Mouse (Mus musculus) olfactory bulb, adult 2 months (tissue): ENCODE results near the gene Rxfp2.

ENCODE experiments used
- CTCF ChIP-seq: fragments of 200-500 bp; IDR thresholded peaks from 2 replicates; pipeline ENCODE4 v1.5.1; 2012; ENCODE audit warnings: low read depth, mild to moderate bottlenecking, low read length, moderate library complexity; ENCODE audit not compliant: insufficient read depth
- POLR2A ChIP-seq: fragments of 200-500 bp; IDR thresholded peaks from 2 replicates; pipeline ENCODE4 v1.6.1; 2012; ENCODE audit warnings: mild to moderate bottlenecking, low read depth, low read length, moderate library complexity; ENCODE audit not compliant: insufficient read depth

GRCm38 (mm10) chr5:150098754-150099153 lies 80.3 kb downstream of the Rxfp2 start:
- TF ChIP-seq POLR2A, result no peak
- TF ChIP-seq CTCF, result no peak
